Mouse (Mus musculus) right cerebral cortex, postnatal 4 days (tissue): ENCODE measurements around the gene Cd209f.
"Not testable (repeated sequence)": the region's sequence is repeated elsewhere in the genome, so short reads cannot be mapped to it uniquely, and the experiment has no call there.

Source experiments
- DNase-seq: peaks from one replicate; pipeline ENCODE4 v3.0.0-alpha.2; 2022

Cd209f gene

DNA sequence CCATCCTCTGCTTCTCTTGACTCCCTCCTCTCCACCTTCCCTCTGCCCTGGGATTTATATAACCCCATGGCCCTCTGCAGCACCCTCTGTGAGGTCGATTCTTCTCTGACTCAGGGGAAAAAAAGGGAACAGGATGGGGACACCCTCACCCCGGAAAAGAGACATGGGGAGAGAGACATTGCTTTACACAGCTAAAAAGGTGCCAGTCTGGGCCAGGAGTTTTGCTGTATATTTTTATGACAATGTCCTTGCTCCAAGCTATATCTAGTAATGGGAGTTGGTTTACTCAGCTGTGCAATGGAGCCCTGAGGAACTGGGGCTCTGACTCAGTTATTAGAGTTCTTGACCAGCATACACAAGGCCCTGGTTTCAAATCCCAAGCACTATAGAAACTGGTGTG lies at the start of gene Cd209f:
Cd209f (minus strand) TSS at position 101 of the 400 bp plus-strand sequence.
- not testable (repeated sequence) for DNase-seq

DNA sequence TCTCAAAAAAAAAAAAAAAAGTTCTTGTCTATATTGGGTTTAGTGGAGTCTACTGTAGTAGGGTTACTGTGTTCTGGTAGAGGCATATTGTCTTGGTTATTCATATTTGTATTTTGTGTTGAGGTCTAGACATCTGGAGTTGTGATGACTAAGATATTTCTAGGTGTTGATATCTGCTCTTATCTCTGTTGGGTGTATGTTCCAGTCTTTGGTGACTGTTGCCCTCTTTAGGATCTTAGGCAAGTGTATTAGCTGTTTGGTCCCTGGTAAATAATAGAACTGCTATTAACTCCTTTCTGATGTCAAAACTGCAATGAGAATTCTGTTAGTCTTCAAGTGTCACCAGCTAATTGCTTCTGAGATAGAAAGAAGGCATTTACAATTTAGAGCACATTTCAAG lies 49.2 kb upstream of the Cd209f start:
- DNase-seq: no peak

DNA sequence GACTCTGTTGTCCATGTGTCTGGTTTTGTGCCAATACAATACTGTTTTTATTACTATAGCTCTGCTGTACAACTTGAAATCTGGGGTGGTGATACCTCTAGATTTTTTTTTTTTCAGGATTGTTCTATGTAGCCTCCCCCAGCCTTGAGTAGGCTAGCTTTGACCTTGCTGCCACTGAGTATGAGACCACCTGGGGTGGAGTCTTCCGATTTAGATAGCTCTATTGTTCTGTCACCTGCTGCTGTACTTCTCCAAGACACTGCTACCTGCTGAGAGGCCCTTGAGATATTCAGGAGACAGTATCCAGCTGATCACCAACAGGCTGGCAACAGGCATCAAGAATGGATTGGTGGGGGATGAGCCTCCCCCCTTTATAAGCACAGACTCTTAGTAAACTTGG lies 41.6 kb upstream of the Cd209f start:
- no peak for DNase-seq

DNA sequence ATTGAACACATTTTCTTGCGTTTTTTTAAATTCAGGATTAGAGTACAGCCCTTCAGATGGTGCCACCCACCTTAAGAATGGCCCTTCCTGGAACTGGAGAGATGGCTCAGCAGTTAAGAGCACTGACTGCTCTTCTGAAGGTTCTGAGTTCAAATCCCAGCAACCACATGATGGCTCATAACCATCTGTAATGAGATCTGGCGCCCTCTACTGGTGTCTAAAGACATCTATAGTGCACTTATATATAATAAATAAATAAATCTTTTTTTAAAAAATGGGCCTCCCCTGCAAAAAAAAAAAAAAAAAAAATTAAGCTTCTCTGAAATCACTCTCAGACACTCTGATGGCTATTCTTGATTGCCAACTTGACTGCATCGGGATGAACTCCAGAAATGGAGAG lies 36.1 kb upstream of the Cd209f start:
- no peak for DNase-seq

DNA sequence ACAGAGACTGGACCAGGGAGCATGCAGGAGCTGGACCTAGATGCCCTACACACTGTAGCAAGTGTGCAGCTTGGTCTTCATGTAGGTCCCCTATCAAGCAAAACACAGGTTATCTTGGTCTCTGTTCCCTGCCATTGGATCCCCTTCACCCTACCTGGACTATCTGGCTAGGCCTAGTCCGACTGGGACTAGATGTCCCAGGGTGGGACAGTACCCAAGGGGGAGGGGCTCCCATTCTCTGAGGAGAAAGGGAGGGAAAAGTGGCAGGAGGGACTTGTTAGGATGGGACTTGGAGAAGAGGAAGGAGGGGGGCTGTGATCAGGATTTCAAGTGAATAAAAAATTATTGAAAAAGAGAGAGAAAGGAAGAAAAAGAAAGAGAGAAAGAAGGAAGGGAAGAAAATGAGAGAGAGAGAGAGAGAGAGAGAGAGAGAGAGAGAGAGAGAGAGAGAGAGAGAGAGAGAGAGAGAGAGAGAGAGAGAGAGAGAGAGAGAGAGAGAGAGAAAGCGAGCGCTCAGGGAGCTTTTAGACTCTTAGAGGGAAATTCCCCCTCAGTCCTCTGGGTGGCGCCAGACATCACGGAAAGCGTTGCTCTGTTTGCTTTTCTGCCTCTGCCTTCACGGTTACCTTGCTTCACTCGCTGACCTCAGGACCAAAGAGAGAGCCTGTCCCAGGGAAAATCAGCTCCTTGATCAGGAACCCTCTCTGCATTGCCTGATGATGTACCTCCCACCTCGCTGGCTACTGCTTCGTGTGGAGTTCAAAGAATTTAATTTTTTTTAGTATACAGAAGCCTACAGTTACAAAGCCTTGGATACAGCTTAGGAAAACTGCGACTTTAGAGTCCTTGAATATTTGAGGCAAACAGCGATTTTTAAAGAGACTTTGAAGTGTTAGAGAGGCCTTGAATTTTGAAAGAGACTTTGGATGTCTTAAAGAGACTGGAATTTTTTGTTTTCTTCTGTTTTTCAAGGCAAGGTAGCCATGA lies 34.3 kb upstream of the Cd209f start:
- DNase-seq: peak; percentile 82

DNA sequence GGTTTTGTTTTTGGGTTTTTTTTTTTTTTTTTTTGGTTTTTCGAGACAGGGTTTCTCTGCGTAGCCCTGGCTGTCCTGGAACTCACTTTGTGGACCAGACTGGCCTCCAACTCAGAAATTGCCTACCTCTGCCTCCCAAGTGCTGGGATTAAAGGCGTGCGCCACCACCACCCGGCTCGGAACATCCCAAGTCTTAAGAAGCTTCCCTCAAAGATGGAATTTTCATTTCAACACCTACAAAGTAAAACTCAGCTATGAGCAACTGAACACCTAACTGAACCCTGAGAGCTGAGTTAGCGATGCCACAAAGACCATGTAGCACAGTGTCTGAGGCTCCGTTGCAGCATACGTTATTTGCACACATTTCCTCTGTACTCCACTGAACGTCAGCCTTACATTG lies 28.2 kb upstream of the Cd209f start, which contains the start of gene Cd209g:
Cd209g (plus strand) TSS at position 301 of the 400 bp plus-strand sequence.
- no peak for DNase-seq

DNA sequence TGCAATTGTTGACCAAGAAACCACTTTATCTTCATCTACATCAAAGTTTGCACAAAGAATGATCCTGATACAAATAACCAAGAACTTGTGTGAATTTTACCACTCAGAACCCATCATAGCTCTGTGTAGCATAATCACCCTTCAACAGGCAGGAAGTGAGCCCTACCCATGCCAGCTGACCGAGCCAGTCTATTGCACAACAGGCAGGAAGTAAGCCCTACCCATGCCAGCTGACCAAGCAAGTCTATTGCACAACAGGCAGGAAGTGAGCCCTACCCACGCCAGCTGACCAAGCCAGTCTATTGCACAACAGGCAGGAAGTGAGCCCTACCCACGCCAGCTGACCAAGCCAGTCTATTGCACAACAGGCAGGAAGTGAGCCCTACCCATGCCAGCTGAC lies 17.1 kb downstream of the Cd209f start:
- not testable (repeated sequence) for DNase-seq

DNA sequence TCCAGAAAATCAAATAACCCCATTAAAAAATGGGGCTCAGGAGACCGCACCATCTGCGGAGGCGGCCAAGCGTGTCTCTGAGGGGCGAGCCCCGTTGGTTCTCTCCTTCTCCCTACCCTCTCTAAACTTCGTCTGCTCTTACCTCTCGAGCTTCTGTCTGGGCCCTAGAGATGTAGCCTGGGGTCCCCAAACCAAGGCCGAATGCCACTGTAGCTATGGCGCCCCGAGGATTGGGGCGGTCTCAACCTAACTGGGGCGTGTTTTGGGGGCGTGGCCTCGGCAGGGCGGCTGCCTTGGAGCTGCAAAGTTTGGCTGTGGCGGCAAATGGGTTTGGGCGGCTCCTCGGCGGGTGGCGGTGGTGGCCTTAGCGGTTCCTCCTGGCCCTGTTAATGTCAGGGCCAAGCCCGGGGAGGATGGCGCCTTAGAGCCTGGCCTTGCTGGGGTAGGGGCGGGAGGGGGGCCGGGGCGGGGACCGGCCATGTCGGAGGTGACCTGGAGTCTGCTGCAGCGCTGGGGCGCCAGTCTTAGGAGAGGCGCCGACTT lies 18.4 kb downstream of the Cd209f start:
- DNase-seq: not testable (repeated sequence)
